Comparison of ENCODE assay signal across 29 mouse cellular contexts in the genomic region with DNA sequence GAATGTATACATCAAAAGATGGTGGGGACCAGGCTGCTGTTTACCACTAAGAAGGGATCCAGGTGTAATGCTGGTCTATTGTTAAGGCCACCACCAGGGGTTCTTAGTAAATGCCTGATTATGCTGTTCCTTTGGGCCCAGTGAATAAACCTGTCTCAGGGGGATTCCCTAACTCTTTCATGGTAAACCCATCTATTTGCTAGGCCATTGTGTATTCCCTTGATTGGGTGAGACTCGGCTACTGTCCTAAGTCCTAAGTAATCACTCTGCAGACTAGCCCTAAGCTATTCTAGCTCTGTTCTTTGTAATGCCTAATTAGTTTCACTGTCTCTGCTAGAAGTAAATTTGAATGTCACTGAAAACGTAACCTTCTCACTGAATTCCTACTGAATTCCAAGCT. TPM values are rescaled to one million over a fixed set of nuclear protein-coding genes. Genes with fewer than 3 reads are reported as not detected.
"Had no signal": no experiment of that assay in that cellular context is flagged by ENCODE, and none has a peak within 500 bp of the region (broad histone marks: within the 10 kb centered on the region; RNA-seq: fewer than 3 reads in every experiment).

No protein-coding gene starts in this region.

- H3K9me3 ChIP-seq: lung, embryonic 15.5 days; midbrain, embryonic 12.5 days; neural tube, embryonic 13.5 days; neural tube, embryonic 15.5 days had no signal

- H3K9ac ChIP-seq: liver, postnatal 0 days; lung, embryonic 15.5 days; midbrain, embryonic 12.5 days; neural tube, embryonic 13.5 days; neural tube, embryonic 15.5 days had no signal

- H3K4me1 ChIP-seq: lung, embryonic 15.5 days; midbrain, embryonic 10.5 days; midbrain, embryonic 12.5 days; neural tube, embryonic 13.5 days; neural tube, embryonic 15.5 days had no signal

- H3K27ac ChIP-seq: lung, embryonic 15.5 days; macrophage; midbrain, embryonic 10.5 days; midbrain, embryonic 12.5 days; neural tube, embryonic 13.5 days; neural tube, embryonic 15.5 days had no signal

- ATAC-seq: liver, postnatal 0 days; lung, postnatal 0 days; midbrain, embryonic 16.5 days had no signal

- H3K36me3 ChIP-seq: lung, embryonic 15.5 days; midbrain, embryonic 10.5 days; midbrain, embryonic 12.5 days; neural tube, embryonic 13.5 days; neural tube, embryonic 15.5 days had no signal

- H3K4me2 ChIP-seq: lung, embryonic 15.5 days; midbrain, embryonic 12.5 days; neural tube, embryonic 13.5 days; neural tube, embryonic 15.5 days had no signal

- H3K4me3 ChIP-seq: lung, embryonic 15.5 days; midbrain, embryonic 10.5 days; midbrain, embryonic 12.5 days; myocyte; neural tube, embryonic 13.5 days; neural tube, embryonic 15.5 days had no signal

- H3K27me3 ChIP-seq: lung, embryonic 15.5 days; midbrain, embryonic 12.5 days; neural tube, embryonic 13.5 days; neural tube, embryonic 15.5 days had no signal

- DNase-seq: liver, postnatal 0 days; lung, adult 2 months; lung, postnatal 14 days; lung, postnatal 36 days; midbrain, embryonic 14.5 days; retina, postnatal 1 day; right cerebral cortex, adult 18-20 months; right cerebral cortex, postnatal 25 days; right cerebral cortex, postnatal 4 days; spleen, adult 18-20 months; thymus, adult 18-20 months; thymus, postnatal 14 days; thymus, postnatal 36 days had no signal

RNA-seq across cellular contexts. Expression of gene Gm4985, which starts 4.6 kb away (rescaled TPM):
- total RNA-seq: megakaryocyte, adult 5-6 weeks; megakaryocyte-erythroid progenitor cell, adult 5-6 weeks had no signal
- polyA plus RNA-seq: liver, postnatal 0 days; lung, adult 2 months; lung, embryonic 15.5 days; lung, postnatal 0 days; macrophage; midbrain, embryonic 10.5 days; midbrain, embryonic 12.5 days; midbrain, embryonic 14.5 days; midbrain, embryonic 16.5 days; myocyte; neural tube, embryonic 11.5 days; neural tube, embryonic 13.5 days; neural tube, embryonic 15.5 days; small intestine, adult 2 months; stomach, embryonic 14.5 days; stomach, embryonic 16.5 days; thymus, postnatal 0 days had no signal
